Mouse (Mus musculus): ENCODE measurements at regions not wholly inside any gene's neighbourhood (a gene's known extent, or its start where the extent isn't known, plus 50 kb on each side); places are given as distances from the start of the nearest gene placed in this dataset.

- TF ChIP-seq CTCF (IDR thresholded peaks at IDR 0.05) (no peak), POLR2A (IDR thresholded peaks at IDR 0.05; ENCODE audit: insufficient read depth, low read depth, low read length) (no peak)
Observed at GRCm38 (mm10) chr13:11099586-11099950, 738.9 kb upstream of the Chrm3 start.
